Mouse (Mus musculus) layer of hippocampus, adult 2 months (tissue): ENCODE data around the gene Cela3b. TPM values are rescaled to one million over a fixed set of nuclear protein-coding genes. Genes with fewer than 3 reads are reported as not detected.
"Not testable (repeated sequence)": the region's sequence is repeated elsewhere in the genome, so short reads cannot be mapped to it uniquely, and the experiment has no call there.

Experiments
- DNase-seq, 2 experiments: peaks; one replicate each; pipeline ENCODE4 v3.0.0; 2022; ENCODE audit warnings: low spot score in 2 of 2
- H3K27ac ChIP-seq: fragments of 200-600 bp; 2 replicates; pipeline ENCODE4 v1.8.1; 2022
- H3K4me3 ChIP-seq: fragments of 200-600 bp; 2 replicates; pipeline ENCODE4 v1.8.1; 2022; ENCODE audit warnings: mild to moderate bottlenecking
- CTCF ChIP-seq: fragments of 200-600 bp; conservative IDR thresholded peaks from 2 replicates; pipeline ENCODE4 v1.8.1; 2022; ENCODE audit warnings: antibody characterized with exemption, mild to moderate bottlenecking, moderate library complexity
- total RNA-seq, 2 experiments: library from RNA; stranded (reverse); gene quantifications; 2 replicates each; pipeline ENCODE4 v1.2.3; 2021

Cela3b gene
- total RNA-seq, 2 experiments from 2014 or later: not detected

GRCm38 (mm10) chr4:137436979-137437669 is 6.8 kb upstream of the Cela3b start:
- Histone ChIP-seq H3K4me3 (no peak overlapping the region), H3K27ac (no peak overlapping the region)
- no peak for DNase-seq
- TF ChIP-seq CTCF: no peak

GRCm38 (mm10) chr4:137432700-137433550 is 2.6 kb upstream of the Cela3b start:
- DNase-seq, H3K4me3 ChIP-seq, H3K27ac ChIP-seq: not testable (repeated sequence)

GRCm38 (mm10) chr4:137417712-137418564 is 12.4 kb downstream of the Cela3b start:
- Histone ChIP-seq H3K4me3 (no peak overlapping the region), H3K27ac (no peak overlapping the region)
- no peak for DNase-seq
- TF ChIP-seq CTCF: no peak

GRCm38 (mm10) chr4:137414936-137415335 is 15.4 kb downstream of the Cela3b start:
- no peak overlapping the region for H3K27ac ChIP-seq
- TF ChIP-seq CTCF: no peak
- H3K4me3 ChIP-seq: no peak overlapping the region
- DNase-seq: no peak

GRCm38 (mm10) chr4:137412185-137412709 is 18.1 kb downstream of the Cela3b start:
- not testable (repeated sequence) for H3K27ac ChIP-seq, DNase-seq, H3K4me3 ChIP-seq

- no peak for TF ChIP-seq CTCF
- H3K4me3 ChIP-seq: no peak within 1 kb of the TSS
- H3K27ac ChIP-seq: no peak within 1 kb of the TSS
- no peak for DNase-seq
Observed at GRCm38 (mm10) chr4:137409691-137410090, 20.6 kb downstream of the Cela3b start, which contains the start of gene Cela3a. Gene Cela3a (minus strand): TSS chr4:137409791.

GRCm38 (mm10) chr4:137405571-137405970 is 24.8 kb downstream of the Cela3b start:
- no peak for TF ChIP-seq CTCF
- Histone ChIP-seq H3K27ac (no peak overlapping the region), H3K4me3 (no peak overlapping the region)
- no peak for DNase-seq

GRCm38 (mm10) chr4:137396641-137397525 is 33.5 kb downstream of the Cela3b start:
- H3K4me3 ChIP-seq: no peak overlapping the region
- H3K27ac ChIP-seq: no peak overlapping the region; the same call in 1 of the 2 replicates
- no peak for TF ChIP-seq CTCF
- DNase-seq: no peak

- Histone ChIP-seq H3K27ac (no peak overlapping the region), H3K4me3 (no peak overlapping the region)
- TF ChIP-seq CTCF: no peak
- DNase-seq: no peak
Observed at GRCm38 (mm10) chr4:137393378-137394135, 36.8 kb downstream of the Cela3b start.

- DNase-seq: no peak
- Histone ChIP-seq H3K4me3 (no peak overlapping the region), H3K27ac (no peak overlapping the region)
- no peak for TF ChIP-seq CTCF
Observed at GRCm38 (mm10) chr4:137392874-137393273, 37.5 kb downstream of the Cela3b start.

- H3K27ac ChIP-seq: no peak overlapping the region
- no peak for DNase-seq
- H3K4me3 ChIP-seq: no peak overlapping the region
- TF ChIP-seq CTCF: peak; percentile 56
Observed at GRCm38 (mm10) chr4:137391287-137391686, 39.1 kb downstream of the Cela3b start.
